19 mouse cellular contexts compared by ENCODE assay signal in the genomic region with DNA sequence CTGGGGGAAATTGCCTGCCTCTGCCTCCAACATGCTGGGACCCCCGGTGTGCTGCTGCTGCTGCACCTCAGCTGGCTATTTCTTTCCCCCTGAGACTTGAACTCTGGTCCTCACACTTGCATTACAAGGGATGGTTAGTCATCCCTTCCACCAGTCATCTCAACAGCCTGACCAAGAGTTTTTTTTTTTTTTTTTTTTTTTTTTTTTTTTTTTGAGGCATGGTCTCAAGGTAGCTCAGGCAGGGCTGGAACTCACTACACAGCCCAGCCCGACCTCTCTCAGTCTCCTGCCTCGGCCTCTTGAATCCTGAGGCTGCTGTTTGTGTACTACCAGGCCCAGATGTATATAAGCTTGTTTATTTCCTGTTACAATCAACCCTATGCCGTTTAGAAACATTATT. TPM values are rescaled to one million over a fixed set of nuclear protein-coding genes. Genes with fewer than 3 reads are reported as not detected.
"Had no signal": no experiment of that assay in that cellular context is flagged by ENCODE, and none has a peak within 500 bp of the region (broad histone marks: within the 10 kb centered on the region; RNA-seq: fewer than 3 reads in every experiment).

No protein-coding gene starts in this region.

- H3K27me3 ChIP-seq: liver, embryonic 13.5 days; liver, embryonic 15.5 days; midbrain, embryonic 13.5 days; midbrain, embryonic 15.5 days; neural tube, embryonic 12.5 days; stomach, embryonic 15.5 days had no signal

- H3K4me2 ChIP-seq: liver, embryonic 13.5 days; liver, embryonic 15.5 days; lung, embryonic 14.5 days; midbrain, embryonic 11.5 days; midbrain, embryonic 13.5 days; midbrain, embryonic 15.5 days; neural tube, embryonic 12.5 days; stomach, embryonic 15.5 days had no signal

- H3K9ac ChIP-seq: liver, embryonic 13.5 days; liver, embryonic 15.5 days; liver, postnatal 0 days; lung, embryonic 14.5 days; midbrain, embryonic 13.5 days; midbrain, embryonic 15.5 days; neural tube, embryonic 12.5 days; stomach, embryonic 15.5 days had no signal

- H3K27ac ChIP-seq: liver, embryonic 13.5 days; macrophage; midbrain, embryonic 13.5 days; midbrain, embryonic 15.5 days; neural tube, embryonic 12.5 days; stomach, embryonic 15.5 days; stomach, postnatal 0 days had no signal

- H3K9me3 ChIP-seq: liver, embryonic 13.5 days; liver, embryonic 15.5 days; midbrain, embryonic 13.5 days; midbrain, embryonic 15.5 days; stomach, embryonic 15.5 days had no signal

- H3K4me1 ChIP-seq: midbrain, embryonic 13.5 days; midbrain, embryonic 15.5 days; stomach, embryonic 15.5 days had no signal

- ATAC-seq: midbrain, embryonic 13.5 days; midbrain, embryonic 15.5 days had no signal

- H3K36me3 ChIP-seq: liver, embryonic 13.5 days; liver, embryonic 15.5 days; midbrain, embryonic 13.5 days; midbrain, embryonic 15.5 days; neural tube, embryonic 12.5 days; stomach, embryonic 15.5 days had no signal

- DNase-seq: liver, embryonic 13.5 days; liver, postnatal 0 days; lung, embryonic 14.5 days; right cerebral cortex, postnatal 14 days; thymus, adult 2 months; thymus, postnatal 25 days; thymus, postnatal 4 days had no signal

- H3K4me3 ChIP-seq: liver, embryonic 13.5 days; liver, embryonic 15.5 days; megakaryocyte, embryonic 14.5 days; midbrain, embryonic 13.5 days; midbrain, embryonic 15.5 days; neural tube, embryonic 12.5 days; stomach, embryonic 15.5 days had no signal

RNA-seq across cellular contexts. Expression of a gene that starts 15.2 kb away (rescaled TPM):
- total RNA-seq: megakaryocyte progenitor cell, adult 5-6 weeks; monocyte, adult 5-6 weeks; neutrophil, adult 5-6 weeks had no signal
- polyA plus RNA-seq: macrophage had no signal
